Mouse (Mus musculus): ENCODE data around the gene Zfyve27. TPM values are rescaled to one million over a fixed set of nuclear protein-coding genes. Genes with fewer than 3 reads are reported as not detected.

The Zfyve27 gene
- polyA plus RNA-seq, 1 experiment from 2014 or later, result 35.1 TPM

DNA sequence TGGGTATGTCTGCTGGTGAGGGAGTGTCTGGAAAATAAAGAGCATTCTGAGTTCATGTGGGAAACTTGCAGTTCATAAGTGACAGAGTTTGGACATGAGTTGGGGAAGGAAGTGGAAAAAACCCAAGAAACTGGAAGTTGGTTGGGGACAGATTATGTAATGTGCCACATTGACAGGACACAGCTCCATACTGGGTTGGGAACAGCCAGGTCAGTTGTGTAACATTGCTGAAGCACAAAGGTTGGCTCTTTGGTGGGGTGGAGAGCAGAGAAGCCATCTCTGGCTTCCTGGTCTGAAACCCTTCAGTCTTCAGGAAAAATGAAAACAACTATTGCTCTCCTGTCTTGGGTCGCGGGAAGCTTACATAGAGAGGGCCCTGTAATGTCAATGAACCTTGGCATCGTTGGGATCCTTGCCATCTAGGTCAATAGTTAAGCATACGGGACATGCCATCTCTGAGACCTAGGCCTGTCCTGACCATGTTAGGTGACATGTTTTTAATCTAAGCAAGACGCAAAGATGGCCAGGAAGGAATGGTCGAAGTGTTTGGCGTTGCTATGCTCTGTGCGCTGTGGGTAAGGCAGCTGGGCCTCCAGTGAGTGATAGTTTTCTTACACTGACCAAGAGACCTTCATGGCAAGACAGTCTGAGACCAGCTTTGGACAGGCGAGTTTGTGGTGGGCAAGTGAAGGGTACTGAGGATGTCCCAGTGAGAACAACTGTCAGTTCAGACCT lies 17.3 kb upstream of the Zfyve27 start:
- peak overlapping the region; percentile 92; the same call in 1 of the 2 replicates for H3K4me2 ChIP-seq (replicated peaks)
- no peaks in the 10 kb centered on the region for H3K9me3 ChIP-seq (ENCODE audit: control insufficient read depth, low read length)
- H3K4me1 ChIP-seq (replicated peaks; ENCODE audit: control insufficient read depth, insufficient read depth, low read length), result peaks cover 13% of the 10 kb centered on the region; the same call in 1 of the 2 replicates
- peaks cover 31% of the 10 kb centered on the region for H3K27me3 ChIP-seq (ENCODE audit: control insufficient read depth, insufficient read depth, low read length)
- ATAC-seq (ENCODE audit: low FRiP score) (peak; percentile 5; the same call in 1 of the 2 replicates), DNase-seq (ENCODE audit: low spot score) (no peak)
- WGBS, result 88% methylated on average over 9 of the region's 9 CpGs
- no peak overlapping the region for H3K4me3 ChIP-seq (replicated peaks; ENCODE audit: low read length)
- H3K27ac ChIP-seq, result no peak overlapping the region
- no peaks in the 10 kb centered on the region for H3K36me3 ChIP-seq (replicated peaks; ENCODE audit: control insufficient read depth, insufficient read depth)
- no peak overlapping the region for H3K9ac ChIP-seq

DNA sequence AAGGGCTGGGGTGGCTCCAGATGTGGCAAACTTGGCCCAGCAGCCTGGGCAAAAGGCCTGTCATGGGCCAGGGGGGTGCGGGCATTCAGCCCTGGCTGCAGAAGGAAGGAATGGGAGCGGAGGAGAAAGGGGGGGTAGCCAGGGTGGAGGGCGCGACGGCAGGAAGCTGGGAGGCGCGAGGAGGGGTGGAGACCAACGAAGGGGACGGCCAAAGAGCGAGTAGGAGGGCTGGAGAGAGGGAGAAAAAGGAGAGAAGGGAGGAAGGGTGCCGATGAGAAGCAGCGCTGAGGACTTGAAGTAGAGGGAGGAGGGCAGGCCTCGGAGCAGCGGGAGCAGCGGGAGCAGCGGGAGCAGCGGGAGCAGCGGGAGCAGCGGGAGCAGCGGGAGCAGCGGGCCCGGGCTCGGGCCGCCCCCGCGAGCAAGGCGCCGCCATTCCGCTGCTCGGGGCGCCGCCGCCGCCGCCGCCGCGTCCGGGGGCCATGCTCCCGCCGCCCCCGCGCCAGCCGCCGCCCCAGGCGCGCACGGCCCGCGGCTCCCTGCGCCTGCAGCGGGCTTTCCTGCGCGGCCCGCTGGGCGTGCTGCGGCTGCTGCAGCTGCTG lies 16.5 kb upstream of the Zfyve27 start, which contains the start of gene Marveld1:
Gene Marveld1, plus strand, starts transcription at position 231 of the 599 bp plus-strand sequence.
- H3K4me1 ChIP-seq (replicated peaks; ENCODE audit: control insufficient read depth, insufficient read depth, low read length), result peaks cover 13% of the 10 kb centered on the region; the same call in 1 of the 2 replicates
- peaks cover 31% of the 10 kb centered on the region for H3K27me3 ChIP-seq (ENCODE audit: control insufficient read depth, insufficient read depth, low read length)
- DNase-seq (ENCODE audit: low spot score) (no peak), ATAC-seq (ENCODE audit: low FRiP score) (peak; percentile 59; the same call in 1 of the 2 replicates)
- 0 out of 2 replicates have a peak within 1 kb of the TSS, but pooled peaks have one; percentile 5 for H3K27ac ChIP-seq
- H3K4me2 ChIP-seq (replicated peaks), result peak within 1 kb of the TSS; percentile 92
- under 1% methylated on average over 12 of the region's 57 CpGs for WGBS
- peak within 1 kb of the TSS; percentile 73 for H3K9ac ChIP-seq
- peak within 1 kb of the TSS; percentile 50 for H3K4me3 ChIP-seq (replicated peaks; ENCODE audit: low read length)
- H3K36me3 ChIP-seq (replicated peaks; ENCODE audit: control insufficient read depth, insufficient read depth), result no peaks in the 10 kb centered on the region
- no peaks in the 10 kb centered on the region for H3K9me3 ChIP-seq (ENCODE audit: control insufficient read depth, low read length)

DNA sequence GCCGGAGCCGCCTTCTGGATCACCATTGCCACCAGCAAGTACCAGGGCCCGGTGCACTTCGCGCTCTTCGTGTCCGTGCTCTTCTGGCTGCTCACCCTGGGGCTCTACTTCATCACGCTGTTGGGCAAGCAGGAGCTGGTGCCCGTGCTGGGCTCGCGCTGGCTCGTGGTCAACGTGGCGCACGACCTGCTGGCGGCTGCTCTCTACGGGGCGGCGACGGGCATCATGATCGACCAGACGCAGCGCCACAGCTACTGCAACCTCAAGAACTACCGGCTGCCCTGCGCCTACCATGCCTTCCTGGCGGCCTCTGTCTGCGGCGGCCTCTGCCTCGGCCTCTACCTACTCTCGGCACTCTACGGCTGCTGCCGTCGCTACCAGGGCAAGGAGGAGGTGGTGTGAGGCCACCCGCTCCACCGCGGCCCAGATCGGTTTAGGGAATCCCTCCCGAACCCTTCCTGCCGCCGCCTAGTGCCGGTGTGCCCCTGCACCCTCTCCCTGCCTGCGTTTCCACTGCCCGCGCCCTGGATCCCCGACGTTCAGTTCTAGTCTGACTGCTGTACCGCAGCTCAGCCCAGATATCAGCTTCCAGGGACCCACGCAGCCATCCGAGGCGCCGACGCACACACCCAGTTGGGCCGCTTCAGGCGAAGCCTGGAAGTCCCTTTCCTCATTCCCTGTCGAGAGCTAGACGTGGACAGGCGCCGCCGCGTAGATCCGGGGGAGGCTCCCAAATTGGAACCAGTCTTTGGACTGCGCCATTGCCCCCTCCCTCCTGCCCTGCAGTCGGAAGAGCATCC lies 15.8 kb upstream of the Zfyve27 start:
- peak; percentile 32 for ATAC-seq (ENCODE audit: low FRiP score)
- Histone ChIP-seq H3K4me1 (replicated peaks; ENCODE audit: control insufficient read depth, insufficient read depth, low read length) (peaks cover 13% of the 10 kb centered on the region; the same call in 1 of the 2 replicates), H3K9me3 (ENCODE audit: control insufficient read depth, low read length) (no peaks in the 10 kb centered on the region), H3K9ac (peak overlapping the region; percentile 73), H3K4me2 (replicated peaks) (peak overlapping the region; percentile 92), H3K4me3 (replicated peaks; ENCODE audit: low read length) (peak overlapping the region; percentile 50), H3K36me3 (replicated peaks; ENCODE audit: control insufficient read depth, insufficient read depth) (no peaks in the 10 kb centered on the region), H3K27ac (0 out of 2 replicates have a peak overlapping the region, but pooled peaks have one; percentile 5), H3K27me3 (ENCODE audit: control insufficient read depth, insufficient read depth, low read length) (peaks cover 31% of the 10 kb centered on the region)
- under 1% methylated on average over 61 of the region's 63 CpGs for WGBS
- no peak for DNase-seq (ENCODE audit: low spot score)

DNA sequence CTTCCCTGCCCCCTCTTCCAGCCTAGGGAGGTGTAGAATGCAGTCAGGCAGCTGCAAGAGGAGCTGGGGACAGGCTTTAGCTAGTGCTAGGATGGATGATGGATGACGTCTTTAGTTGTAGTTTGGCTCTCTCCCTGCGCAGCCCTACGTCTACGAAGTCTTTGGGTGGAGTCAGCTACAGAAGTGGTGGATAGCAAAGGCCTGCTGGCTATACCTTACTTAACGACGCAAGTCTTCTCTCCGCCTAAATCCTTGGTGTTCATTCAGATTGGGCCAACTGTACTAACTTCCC lies 15.2 kb upstream of the Zfyve27 start:
- DNase-seq (ENCODE audit: low spot score) (no peak), ATAC-seq (ENCODE audit: low FRiP score) (no peak)
- H3K4me1 ChIP-seq (replicated peaks; ENCODE audit: control insufficient read depth, insufficient read depth, low read length), result peaks cover 13% of the 10 kb centered on the region; the same call in 1 of the 2 replicates
- H3K9ac ChIP-seq, result peak overlapping the region; percentile 73
- peaks cover 31% of the 10 kb centered on the region for H3K27me3 ChIP-seq (ENCODE audit: control insufficient read depth, insufficient read depth, low read length)
- peak overlapping the region; percentile 92 for H3K4me2 ChIP-seq (replicated peaks)
- H3K4me3 ChIP-seq (replicated peaks; ENCODE audit: low read length), result peak overlapping the region; percentile 50
- no peaks in the 10 kb centered on the region for H3K9me3 ChIP-seq (ENCODE audit: control insufficient read depth, low read length)
- 23% methylated on average over 7 of the region's 7 CpGs for WGBS
- no peaks in the 10 kb centered on the region for H3K36me3 ChIP-seq (replicated peaks; ENCODE audit: control insufficient read depth, insufficient read depth)
- no peak overlapping the region for H3K27ac ChIP-seq

DNA sequence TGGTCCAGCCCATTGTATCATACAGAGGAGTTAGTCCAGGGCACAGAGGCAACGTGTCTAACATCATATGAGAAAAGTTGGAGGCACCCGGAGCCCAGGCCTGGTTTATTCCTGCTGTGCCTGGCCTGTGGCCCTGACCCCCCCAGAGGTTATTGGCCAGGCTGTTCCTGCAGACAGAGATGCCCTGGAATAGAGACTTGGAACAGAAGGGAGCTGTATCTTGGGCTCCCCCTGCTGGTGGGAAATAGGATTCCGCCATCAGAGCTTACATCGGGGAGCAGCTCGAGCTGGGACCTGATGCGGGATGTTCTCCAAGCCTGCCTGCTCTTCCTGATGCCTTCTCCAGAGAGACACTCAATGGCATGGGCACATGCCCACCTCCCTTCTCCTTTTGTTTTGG lies 11.8 kb upstream of the Zfyve27 start:
- Histone ChIP-seq H3K9me3 (ENCODE audit: control insufficient read depth, low read length) (no peaks in the 10 kb centered on the region), H3K27me3 (ENCODE audit: control insufficient read depth, insufficient read depth, low read length) (peaks cover 18% of the 10 kb centered on the region), H3K27ac (no peak overlapping the region), H3K9ac (no peak overlapping the region), H3K4me1 (replicated peaks; ENCODE audit: control insufficient read depth, insufficient read depth, low read length) (peaks cover 13% of the 10 kb centered on the region; the same call in 1 of the 2 replicates), H3K4me2 (replicated peaks) (no peak overlapping the region), H3K36me3 (replicated peaks; ENCODE audit: control insufficient read depth, insufficient read depth) (no peaks in the 10 kb centered on the region), H3K4me3 (replicated peaks; ENCODE audit: low read length) (no peak overlapping the region)
- DNase-seq (ENCODE audit: low spot score), result peak; percentile 85
- ATAC-seq (ENCODE audit: low FRiP score), result 0 out of 2 replicates have a peak, but pooled peaks have one; percentile 16
- WGBS, result 5% methylated on average over 6 of the region's 6 CpGs

DNA sequence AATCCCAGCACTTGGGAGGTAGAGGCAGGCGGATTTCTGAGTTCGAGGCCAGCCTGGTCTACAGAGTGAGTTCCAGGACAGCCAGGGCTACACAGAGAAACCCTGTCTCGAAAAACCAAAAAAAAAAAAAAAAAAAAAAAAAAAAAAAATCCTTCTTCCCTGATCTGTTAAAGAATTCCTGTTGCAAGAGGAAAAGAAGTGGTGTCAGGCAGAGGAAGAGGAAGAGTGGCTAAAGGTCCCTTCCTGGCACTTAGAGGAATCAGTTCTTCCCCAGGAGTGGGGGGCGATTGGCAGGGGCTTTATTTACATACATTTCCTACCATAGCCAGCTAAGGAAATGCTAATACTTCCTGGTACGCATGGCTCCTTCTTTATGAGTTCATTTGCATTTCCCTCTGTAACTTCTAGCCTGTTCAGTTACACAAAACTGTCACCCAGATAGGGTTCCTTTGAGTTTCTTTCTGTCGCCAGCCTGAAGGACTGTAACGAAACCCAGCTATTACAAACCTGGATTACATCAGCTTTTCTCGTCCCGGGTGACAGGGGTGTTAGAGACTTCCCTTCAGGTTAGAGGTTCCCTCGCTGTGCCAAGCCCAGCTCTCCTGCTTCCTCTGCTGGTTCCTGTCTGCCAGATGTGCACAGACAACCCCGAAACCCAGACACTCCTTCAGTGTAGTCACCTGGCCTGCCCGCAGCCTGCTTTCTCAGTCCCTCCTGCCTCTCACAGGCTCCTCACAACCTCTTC lies 6.1 kb upstream of the Zfyve27 start:
- Histone ChIP-seq H3K4me2 (replicated peaks) (no peak overlapping the region), H3K27ac (no peak overlapping the region; the same call in 1 of the 2 replicates), H3K27me3 (ENCODE audit: control insufficient read depth, insufficient read depth, low read length) (no peaks in the 10 kb centered on the region), H3K36me3 (replicated peaks; ENCODE audit: control insufficient read depth, insufficient read depth) (no peaks in the 10 kb centered on the region), H3K9ac (no peak overlapping the region), H3K4me3 (replicated peaks; ENCODE audit: low read length) (no peak overlapping the region), H3K9me3 (ENCODE audit: control insufficient read depth, low read length) (no peaks in the 10 kb centered on the region), H3K4me1 (replicated peaks; ENCODE audit: control insufficient read depth, insufficient read depth, low read length) (no peaks in the 10 kb centered on the region)
- WGBS, result 70% methylated on average over 12 of the region's 12 CpGs
- ATAC-seq (ENCODE audit: low FRiP score), result no peak
- no peak for DNase-seq (ENCODE audit: low spot score)

DNA sequence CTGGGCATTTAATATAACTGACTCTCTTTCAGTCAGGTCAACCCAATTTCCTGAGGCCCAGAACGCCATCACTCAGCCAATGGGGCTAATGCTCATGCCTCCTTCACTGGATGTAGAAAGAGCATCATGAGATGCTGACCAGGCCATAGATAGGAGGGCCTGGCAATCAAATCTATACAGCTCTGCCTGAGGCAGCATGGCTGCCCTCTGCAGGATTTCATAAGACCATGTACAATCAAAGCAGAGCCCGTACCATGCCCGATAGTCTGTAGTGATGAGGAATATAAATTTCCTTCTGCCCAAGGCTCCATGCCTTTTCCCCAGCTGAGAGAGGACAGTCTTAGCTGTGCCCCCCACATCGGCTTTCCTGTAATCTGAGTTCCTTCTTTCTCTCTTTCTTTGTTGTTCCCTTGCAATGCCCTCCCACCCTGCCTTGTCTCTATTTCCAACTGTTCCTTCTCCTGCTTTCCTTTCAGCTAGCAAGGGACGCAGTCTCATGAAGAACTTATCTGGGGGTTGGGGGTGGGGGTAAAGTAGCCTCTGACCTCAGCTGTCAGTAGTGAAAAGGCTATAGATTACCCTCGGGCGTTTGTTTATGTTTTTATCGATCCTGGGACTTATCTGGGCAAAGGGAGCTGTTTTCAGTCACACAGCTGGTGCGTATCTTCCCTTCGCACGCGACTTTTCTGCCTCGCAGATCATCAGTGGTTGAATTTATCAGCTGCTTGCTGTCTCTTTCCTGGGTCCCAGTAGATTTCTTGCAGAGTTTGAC lies 5.3 kb upstream of the Zfyve27 start:
- no peak for DNase-seq (ENCODE audit: low spot score)
- no peak for ATAC-seq (ENCODE audit: low FRiP score)

DNA sequence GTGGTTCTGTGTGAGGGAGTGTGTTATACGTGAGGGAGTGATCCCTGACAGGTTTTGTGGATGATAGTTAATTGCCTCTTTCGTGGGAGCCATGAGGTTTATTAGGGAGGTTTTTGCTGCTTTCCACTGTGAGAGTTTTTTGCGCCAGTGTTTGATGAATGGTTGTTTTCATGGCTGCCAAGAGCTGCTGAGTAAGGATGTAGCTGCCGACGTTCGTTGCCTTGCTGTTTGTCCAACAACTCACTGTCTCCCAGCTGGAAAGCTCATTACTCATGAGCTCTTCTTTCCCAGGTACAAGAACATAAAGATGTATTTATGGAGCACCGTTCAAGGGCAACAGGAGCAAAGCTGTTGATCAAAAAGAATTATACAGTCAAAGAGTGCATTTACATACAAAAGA lies 437 bp downstream of the Zfyve27 start:
- ATAC-seq (ENCODE audit: low FRiP score), result no peak
- Histone ChIP-seq H3K4me3 (replicated peaks; ENCODE audit: low read length) (no peak overlapping the region), H3K4me2 (replicated peaks) (no peak overlapping the region), H3K9me3 (ENCODE audit: control insufficient read depth, low read length) (no peaks in the 10 kb centered on the region), H3K9ac (no peak overlapping the region), H3K27ac (no peak overlapping the region), H3K4me1 (replicated peaks; ENCODE audit: control insufficient read depth, insufficient read depth, low read length) (no peaks in the 10 kb centered on the region), H3K27me3 (ENCODE audit: control insufficient read depth, insufficient read depth, low read length) (0 out of 2 replicates have a peak, but pooled peaks cover 4% of the 10 kb centered on the region), H3K36me3 (replicated peaks; ENCODE audit: control insufficient read depth, insufficient read depth) (no peaks in the 10 kb centered on the region)
- no peak for DNase-seq (ENCODE audit: low spot score)
- WGBS, result 25% methylated on average over 7 of the region's 7 CpGs

More for the DNA sequence above, 5.3 kb upstream of the Zfyve27 start:
- no peak overlapping the region for H3K9ac ChIP-seq
- no peaks in the 10 kb centered on the region for H3K9me3 ChIP-seq (ENCODE audit: control insufficient read depth, low read length)
- no peaks in the 10 kb centered on the region for H3K4me1 ChIP-seq (replicated peaks; ENCODE audit: control insufficient read depth, insufficient read depth, low read length)
- H3K27ac ChIP-seq, result no peak overlapping the region; the same call in 1 of the 2 replicates
- H3K27me3 ChIP-seq (ENCODE audit: control insufficient read depth, insufficient read depth, low read length), result no peaks in the 10 kb centered on the region
- no peak overlapping the region for H3K4me2 ChIP-seq (replicated peaks)
- WGBS, result 63% methylated on average over 13 of the region's 13 CpGs
- no peak overlapping the region for H3K4me3 ChIP-seq (replicated peaks; ENCODE audit: low read length)
- no peaks in the 10 kb centered on the region for H3K36me3 ChIP-seq (replicated peaks; ENCODE audit: control insufficient read depth, insufficient read depth)

All from hindbrain, embryonic 14.5 days (tissue).